Mouse (Mus musculus) G1E (cell line): ENCODE measurements around the gene Cnih2. TPM values are rescaled to one million over a fixed set of nuclear protein-coding genes. Genes with fewer than 3 reads are reported as not detected.
A peak's percentile ranks its signal among the peaks of the same experiment; 100 is the strongest.

Experiments used
- ATAC-seq: 2 replicates; pipeline ENCODE4 v1.8.0; 2016; ENCODE audit warnings: mild to moderate bottlenecking; ENCODE audit not compliant: insufficient number of reproducible peaks, poor library complexity, low FRiP score, severe bottlenecking; ENCODE audit errors: extremely low read depth
- DNase-seq: peaks from one replicate; pipeline ENCODE4 v3.0.0; 2012; ENCODE audit warnings: low spot score
- H3K27me3 ChIP-seq: 2 replicates; pipeline ENCODE4 v1.6.1; 2012; ENCODE audit warnings: mild to moderate bottlenecking, low read length, inconsistent platforms; ENCODE audit not compliant: insufficient read depth
- H3K36me3 ChIP-seq: replicated peaks from 2 replicates; pipeline ENCODE3; 2012; ENCODE audit warnings: mild to moderate bottlenecking, inconsistent platforms
- H3K4me1 ChIP-seq: 2 replicates; pipeline ENCODE4 v1.6.1; 2012; ENCODE audit warnings: low read depth, low read length, inconsistent platforms, mixed read lengths; ENCODE audit not compliant: insufficient read depth
- H3K4me3 ChIP-seq: 2 replicates; pipeline ENCODE4 v1.5.1; 2012; ENCODE audit warnings: low read depth, mild to moderate bottlenecking, inconsistent platforms, low read length, moderate library complexity, mixed read lengths
- H3K9me3 ChIP-seq: replicated peaks from 2 replicates; pipeline ENCODE4 v1.6.1; 2012; ENCODE audit warnings: inconsistent platforms
- CTCF ChIP-seq: IDR thresholded peaks from 2 replicates; pipeline ENCODE4 v1.5.1; 2012; ENCODE audit warnings: low read depth, low read length, inconsistent platforms, mixed read lengths
- GATA1 ChIP-seq: IDR thresholded peaks from 2 replicates; pipeline ENCODE4 v1.6.1; 2012; ENCODE audit warnings: borderline replicate concordance, low read length, inconsistent platforms, mixed read lengths
- GATA2 ChIP-seq: IDR thresholded peaks from 2 replicates; pipeline ENCODE4 v1.6.1; 2012; ENCODE audit warnings: low read depth, low read length, inconsistent platforms, borderline replicate concordance
- POLR2AphosphoS5 ChIP-seq: IDR thresholded peaks from 2 replicates; pipeline ENCODE4 v1.6.1; 2012; ENCODE audit warnings: low read depth, low read length, inconsistent platforms; ENCODE audit not compliant: insufficient replicate concordance
- TAL1 ChIP-seq: conservative IDR thresholded peaks from 2 replicates; pipeline ENCODE4 v1.6.1; 2012; ENCODE audit warnings: low read depth, low read length, inconsistent platforms, mixed read lengths
- polyA plus RNA-seq: library from polyadenylated mRNA; stranded (reverse); fragments of >175 nt; gene quantifications from 2 replicates; pipeline ENCODE4 v1.2.3, GENCODE M21; 2012
- total RNA-seq, 2 experiments: library from RNA; stranded (forward) in 1 of 2; stranded (reverse) in 1 of 2; fragments of 200-1000 nt in 1 of 2; fragments of >200 nt in 1 of 2; fragmentation: Nextera tagmentation in 1 of 2; gene quantifications; 2 replicates each; pipeline ENCODE4 v1.2.3; 2014 to 2017

Gene Cnih2
- total and polyA plus RNA-seq, 3 experiments = 1.6 to 2.1 TPM; not detected in 1

GRCm38 (mm10) chr19:5053909-5054308 lies 44.4 kb downstream of the Cnih2 start:
- H3K27me3 ChIP-seq = peaks cover 20% of the 10 kb centered on the region
- no peak overlapping the region for H3K4me3 ChIP-seq

GRCm38 (mm10) chr19:5052853-5053252 lies 45.5 kb downstream of the Cnih2 start:
- TF ChIP-seq GATA1 (no peak), CTCF (no peak)
- Histone ChIP-seq H3K4me1 (peaks cover 11% of the 10 kb centered on the region), H3K36me3 (peaks cover 47% of the 10 kb centered on the region), H3K27me3 (peaks cover 16% of the 10 kb centered on the region), H3K9me3 (no peaks in the 10 kb centered on the region), H3K4me3 (no peak overlapping the region)
- no peak for ATAC-seq
- no peak for DNase-seq

More at GRCm38 (mm10) chr19:5053909-5054308, 44.4 kb downstream of the Cnih2 start:
- no peaks in the 10 kb centered on the region for H3K9me3 ChIP-seq
- no peak for ATAC-seq
- peak; percentile 70 for DNase-seq
- H3K36me3 ChIP-seq = peaks cover 36% of the 10 kb centered on the region
- TF ChIP-seq CTCF (peak; percentile 97), TAL1 (no peak), GATA1 (no peak), GATA2 (no peak), POLR2AphosphoS5 (no peak)
- peaks cover 22% of the 10 kb centered on the region for H3K4me1 ChIP-seq

DNA sequence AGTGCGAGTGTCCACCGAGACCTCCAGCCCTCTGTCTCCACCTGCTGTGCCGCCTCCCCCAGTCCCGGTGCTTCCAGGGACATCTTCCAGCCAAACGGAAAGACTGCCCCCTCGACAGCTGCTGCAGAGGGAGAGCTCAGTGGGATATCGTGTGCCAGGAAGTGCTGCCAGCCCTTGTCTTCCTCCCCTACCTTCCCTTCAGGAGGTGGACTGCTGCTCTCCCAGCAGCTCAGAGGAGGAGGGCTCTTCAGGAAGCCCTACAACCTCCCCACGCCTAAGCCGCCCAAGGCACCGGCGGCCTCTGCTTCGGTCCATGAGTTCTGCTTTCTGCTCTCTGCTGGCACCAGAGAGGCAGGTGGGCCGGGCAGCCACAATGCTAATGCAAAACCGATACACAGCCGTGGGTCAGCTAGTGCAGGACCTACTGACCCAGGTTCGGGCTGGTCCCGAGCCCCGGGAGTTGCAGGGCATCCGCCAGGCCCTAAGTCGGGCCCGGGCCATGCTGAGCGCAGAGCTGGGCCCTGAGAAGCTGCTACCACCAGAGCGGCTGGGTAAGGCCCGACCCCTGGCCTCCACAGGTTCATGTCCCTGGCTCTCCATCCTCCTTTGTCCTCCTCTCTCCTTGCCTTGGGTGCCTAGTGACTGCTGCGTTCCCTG lies 46.0 kb downstream of the Cnih2 start:
- DNase-seq = no peak
- Histone ChIP-seq H3K4me3 (no peak overlapping the region), H3K36me3 (peaks cover 53% of the 10 kb centered on the region), H3K4me1 (peaks cover 11% of the 10 kb centered on the region), H3K27me3 (peaks cover 13% of the 10 kb centered on the region), H3K9me3 (no peaks in the 10 kb centered on the region)
- ATAC-seq = no peak
- no peak for TF ChIP-seq GATA1
- no peak for TF ChIP-seq CTCF
- no peak for TF ChIP-seq GATA2
- TF ChIP-seq TAL1 = no peak
- TF ChIP-seq POLR2AphosphoS5 = no peak

GRCm38 (mm10) chr19:5051515-5051914 lies 46.8 kb downstream of the Cnih2 start:
- DNase-seq (no peak), ATAC-seq (no peak)
- TF ChIP-seq GATA1 = no peak
- Histone ChIP-seq H3K9me3 (no peaks in the 10 kb centered on the region), H3K4me3 (no peak overlapping the region), H3K4me1 (peaks cover 8% of the 10 kb centered on the region), H3K27me3 (peaks cover 13% of the 10 kb centered on the region), H3K36me3 (peaks cover 60% of the 10 kb centered on the region)

GRCm38 (mm10) chr19:5051031-5051430 lies 47.3 kb downstream of the Cnih2 start:
- Histone ChIP-seq H3K4me1 (peaks cover 6% of the 10 kb centered on the region), H3K9me3 (no peaks in the 10 kb centered on the region), H3K27me3 (peaks cover 13% of the 10 kb centered on the region), H3K4me3 (no peak overlapping the region), H3K36me3 (peaks cover 65% of the 10 kb centered on the region)
- TF ChIP-seq TAL1 = no peak
- TF ChIP-seq CTCF = no peak
- TF ChIP-seq GATA2 = no peak
- TF ChIP-seq GATA1 = no peak
- TF ChIP-seq POLR2AphosphoS5 = no peak
- no peak for ATAC-seq
- DNase-seq = no peak

- ATAC-seq (no peak), DNase-seq (no peak)
- peaks cover 73% of the 10 kb centered on the region for H3K36me3 ChIP-seq
- peaks cover 9% of the 10 kb centered on the region for H3K27me3 ChIP-seq
- H3K9me3 ChIP-seq = no peaks in the 10 kb centered on the region
- no peak within 1 kb of the TSS for H3K4me3 ChIP-seq
- peaks cover 6% of the 10 kb centered on the region for H3K4me1 ChIP-seq
- TF ChIP-seq TAL1 = no peak
- TF ChIP-seq POLR2AphosphoS5 = no peak
- no peak for TF ChIP-seq GATA1
- TF ChIP-seq CTCF = no peak; the same call in 1 of the 2 replicates
Observed at GRCm38 (mm10) chr19:5050047-5050905, 48.0 kb downstream of the Cnih2 start, which contains the start of gene Rin1. Gene Rin1, plus strand, starts transcription at chr19:5050481.
